Mouse (Mus musculus) cerebellum, postnatal 4 days (tissue): ENCODE measurements around the gene Snx11.
"Not testable (repeated sequence)": the region's sequence is repeated elsewhere in the genome, so short reads cannot be mapped to it uniquely, and the experiment has no call there.

Experiments used
- DNase-seq, 2 experiments: peaks; one replicate each; pipeline ENCODE4 v3.0.0; 2022; ENCODE audit warnings: low spot score in 2 of 2, mixed read lengths in 1 of 2

Snx11 gene

DNA sequence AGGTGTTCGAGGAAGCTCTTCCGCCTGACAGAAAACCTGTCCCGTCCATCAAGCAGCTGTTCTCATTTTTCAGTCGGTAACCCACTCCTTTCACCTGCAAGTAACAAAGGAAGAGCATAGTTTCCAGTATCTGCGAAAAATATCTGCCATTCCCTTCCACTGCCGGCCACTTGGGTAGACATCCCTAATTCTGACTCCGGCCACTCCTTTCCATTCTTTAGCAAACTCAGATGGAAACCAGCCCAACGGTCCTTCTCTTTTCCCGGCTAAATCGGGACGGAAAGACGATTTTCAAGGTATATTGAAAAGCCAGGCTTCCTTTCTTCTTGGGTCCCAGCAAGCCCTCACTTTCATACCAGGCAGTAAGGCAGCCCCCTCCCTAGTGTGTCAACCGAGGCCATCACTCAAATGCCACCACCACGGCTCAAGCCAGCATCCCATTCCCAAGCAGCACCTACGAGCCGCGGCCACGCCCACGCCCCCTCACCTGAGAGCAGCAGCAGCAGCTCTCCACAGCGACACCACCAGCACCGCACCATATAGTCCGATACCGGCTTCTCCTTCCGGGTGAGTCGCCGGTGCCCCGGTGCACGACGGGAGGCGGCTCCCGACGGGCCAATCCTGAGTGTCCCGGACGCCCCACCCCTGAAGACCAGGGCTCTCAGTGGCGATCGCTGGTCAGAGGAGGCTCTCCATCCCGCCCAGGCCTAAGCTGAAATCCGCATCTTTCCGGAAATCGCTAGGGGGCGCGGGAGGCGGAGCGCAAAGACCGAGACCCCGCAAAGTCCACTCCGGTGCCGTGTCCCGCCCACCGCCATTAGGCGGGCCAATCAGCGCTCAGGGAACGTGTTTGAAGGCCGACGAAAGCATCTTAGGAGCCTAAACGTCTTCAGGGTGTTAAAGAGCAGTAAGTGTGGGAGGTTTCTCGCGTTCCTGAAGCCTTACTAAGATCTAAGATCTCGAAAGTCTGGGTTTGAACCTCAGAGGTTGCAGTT, at the start of gene Snx11:
Snx11 (minus strand) TSS at position 592 of the 995 bp plus-strand sequence.
- DNase-seq, result peak; percentile 98 to 99

DNA sequence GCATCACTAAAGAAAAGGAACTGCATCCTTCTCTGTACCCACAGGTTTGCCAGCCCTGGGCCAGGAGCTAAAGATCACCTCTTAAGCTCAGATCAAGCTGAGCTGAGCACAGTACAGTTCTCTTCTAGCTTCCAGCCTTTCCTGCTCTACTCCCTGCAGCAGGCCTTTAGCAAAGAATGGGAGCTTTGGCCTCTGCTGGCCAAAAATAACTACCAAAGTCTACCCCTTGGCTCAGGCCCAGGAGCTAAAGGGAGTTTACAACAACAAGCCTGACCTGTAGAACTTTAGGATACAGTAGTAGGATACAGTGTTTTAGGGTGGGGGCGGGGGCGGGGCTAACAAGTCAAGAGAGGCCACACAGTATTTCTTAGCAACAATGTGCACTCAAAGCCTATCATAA, 49.1 kb upstream of the Snx11 start:
- DNase-seq, result no peak

DNA sequence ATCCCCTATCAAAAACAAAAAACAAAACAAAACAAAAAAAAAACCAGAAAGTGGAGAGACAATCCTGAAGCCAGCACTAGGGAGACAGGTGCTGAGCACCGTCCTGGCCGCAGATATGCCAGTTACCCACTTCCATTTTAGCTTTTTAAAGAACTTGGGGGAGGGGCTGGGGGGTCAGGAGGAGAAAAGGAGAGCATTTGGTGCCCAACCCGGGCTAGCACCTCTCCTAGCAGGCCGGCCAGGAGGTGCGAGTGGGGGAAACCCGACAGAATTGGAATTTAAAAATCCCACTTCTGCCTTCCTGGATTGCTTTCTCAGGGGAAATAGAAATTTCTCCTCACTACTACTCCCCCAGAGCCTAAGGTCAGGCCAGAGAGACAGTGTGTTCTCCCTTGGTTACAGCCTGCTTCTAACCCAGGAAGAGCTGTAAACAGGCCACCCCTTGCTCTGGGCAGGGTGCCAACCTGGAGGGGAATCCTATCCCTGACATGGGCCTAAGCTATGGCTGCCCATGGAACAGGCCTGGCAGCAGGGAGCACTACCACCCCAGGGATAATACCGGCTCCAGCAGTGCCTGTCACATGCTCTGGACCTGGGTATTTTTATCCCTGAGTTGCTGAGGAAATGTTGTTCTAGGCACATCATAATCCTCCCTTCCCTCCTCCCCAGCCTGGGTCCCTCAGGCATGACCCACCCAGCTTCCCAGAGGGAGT, 47.6 kb upstream of the Snx11 start:
- DNase-seq, result peak in 1 of 2 experiments; percentile 54

DNA sequence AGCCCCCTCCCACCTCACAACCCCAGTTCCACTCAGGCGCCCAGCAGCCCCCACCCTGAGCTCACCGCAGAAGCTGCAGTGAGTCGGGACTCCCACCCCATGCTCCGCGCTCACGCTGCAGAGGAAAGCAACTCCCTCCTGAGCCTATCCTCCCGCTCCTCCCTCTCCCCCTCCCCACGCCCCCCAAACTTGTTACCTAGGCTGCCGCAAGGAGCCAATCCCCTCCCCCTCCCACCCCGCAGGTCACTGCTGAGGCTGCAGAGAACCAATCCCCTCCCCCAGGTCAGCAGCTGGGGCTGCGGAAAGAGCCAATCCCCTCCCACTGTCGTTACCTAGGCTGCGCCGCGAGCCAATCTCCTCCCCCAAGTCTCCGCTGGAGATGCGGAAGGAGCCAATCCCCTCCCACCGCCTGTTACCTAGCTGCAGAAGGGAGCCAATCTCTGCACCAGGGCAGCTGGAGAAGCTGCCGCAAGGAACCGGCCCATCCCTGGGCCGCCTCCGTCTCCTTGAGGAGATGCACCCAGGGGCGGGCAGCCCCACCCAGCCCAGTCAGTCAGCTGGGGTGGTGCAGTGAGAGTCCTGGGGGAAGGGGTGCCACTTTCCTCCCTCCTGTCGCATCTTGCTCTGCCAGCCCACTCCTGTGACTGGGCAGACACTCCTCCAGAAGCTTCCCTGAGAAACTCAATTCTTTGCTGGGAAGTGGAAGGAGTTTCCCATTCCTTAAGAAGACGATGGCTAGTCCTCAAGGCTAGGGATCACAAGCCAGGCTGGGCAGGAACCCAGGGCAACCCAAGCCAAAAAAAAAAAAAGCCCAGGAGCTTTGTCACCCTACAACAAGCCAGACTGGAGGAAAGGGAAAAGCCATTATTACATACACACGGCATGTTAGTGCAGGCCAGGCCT, 46.8 kb upstream of the Snx11 start:
- peak; percentile 58 to 79 for DNase-seq

GRCm38 (mm10) chr11:96823471-96823837, 46.1 kb upstream of the Snx11 start:
- DNase-seq, result peak in 1 of 2 experiments; percentile 16

GRCm38 (mm10) chr11:96822675-96823470, 45.5 kb upstream of the Snx11 start:
- no peak for DNase-seq

- DNase-seq, result no peak
These were observed 44.6 kb upstream of the Snx11 start for GRCm38 (mm10) chr11:96821956-96822355.

GRCm38 (mm10) chr11:96818128-96818710, 40.9 kb upstream of the Snx11 start:
- no peak for DNase-seq

DNA sequence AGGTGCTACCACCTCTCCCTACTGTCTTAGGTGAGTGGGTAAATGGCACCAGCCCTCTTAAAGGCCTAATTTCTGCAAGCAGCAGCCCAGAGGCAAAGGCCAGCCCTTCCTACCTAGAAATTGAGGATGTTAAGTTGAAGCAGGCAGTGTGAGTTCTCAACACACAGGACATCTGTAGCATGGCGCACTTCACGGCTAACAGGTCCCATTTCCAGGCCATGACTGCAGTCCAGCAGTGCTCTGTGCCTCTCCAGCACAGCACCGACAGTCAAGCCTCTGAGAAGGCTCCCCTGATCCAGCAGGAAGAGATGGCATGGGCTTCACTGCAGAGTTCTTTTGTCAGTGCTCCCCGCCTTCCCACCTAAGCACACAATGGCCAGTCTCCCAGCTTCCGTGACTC, 39.6 kb upstream of the Snx11 start:
- no peak for DNase-seq

- DNase-seq, result no peak
These were observed 39.1 kb upstream of the Snx11 start for GRCm38 (mm10) chr11:96816494-96816893.

- DNase-seq, result no peak
These were observed 38.5 kb upstream of the Snx11 start for GRCm38 (mm10) chr11:96815895-96816294.

DNA sequence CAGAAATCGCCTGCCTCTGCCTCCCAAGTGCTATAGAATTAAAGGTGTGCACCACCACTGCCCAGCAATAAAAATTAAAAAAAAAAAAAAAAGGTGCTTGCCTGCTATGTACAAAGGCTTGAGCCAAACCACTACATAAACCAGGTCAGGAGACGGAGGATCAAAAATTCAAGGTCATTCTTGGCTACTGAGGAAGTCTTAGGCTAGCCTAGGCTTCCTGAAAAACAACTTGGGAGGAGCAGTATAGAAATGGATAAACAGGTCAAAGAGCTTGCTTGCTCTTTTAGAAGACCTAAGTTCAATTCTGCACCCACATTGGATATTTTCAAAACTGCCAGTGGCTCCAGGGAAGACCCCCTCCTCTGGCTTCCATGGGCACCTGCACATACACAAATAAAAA, 37.1 kb upstream of the Snx11 start:
- DNase-seq, result no peak

- no peak for DNase-seq
These were observed 36.6 kb upstream of the Snx11 start for GRCm38 (mm10) chr11:96813920-96814319.

- DNase-seq, result no peak
These were observed 36.1 kb upstream of the Snx11 start for GRCm38 (mm10) chr11:96813455-96813854.

GRCm38 (mm10) chr11:96811188-96811587, 33.8 kb upstream of the Snx11 start:
- DNase-seq, result not testable (repeated sequence)

- DNase-seq, result no peak
These were observed 32.3 kb upstream of the Snx11 start for GRCm38 (mm10) chr11:96809562-96810235.

GRCm38 (mm10) chr11:96808066-96808465, 30.7 kb upstream of the Snx11 start:
- no peak for DNase-seq

- DNase-seq, result no peak
These were observed 28.2 kb upstream of the Snx11 start for GRCm38 (mm10) chr11:96805606-96806005.

DNA sequence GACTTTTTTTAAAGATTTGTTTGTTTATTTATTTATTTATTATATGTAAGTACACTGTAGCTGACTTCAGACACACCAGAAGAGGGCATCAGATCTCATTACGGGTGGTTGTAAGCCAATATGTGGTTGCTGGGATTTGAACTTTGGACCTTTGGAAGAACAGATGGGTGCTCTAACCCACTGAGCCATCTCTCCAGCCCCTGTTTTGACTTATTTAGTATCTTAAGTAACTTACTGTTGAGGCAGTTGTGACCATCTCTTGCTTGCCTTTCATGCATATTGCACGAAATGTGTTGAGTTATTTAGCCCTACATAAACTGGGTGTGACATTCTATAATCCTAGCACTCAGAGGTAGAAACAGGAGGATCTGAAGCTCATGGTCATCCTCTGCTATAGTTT, 22.2 kb upstream of the Snx11 start:
- no peak for DNase-seq

DNA sequence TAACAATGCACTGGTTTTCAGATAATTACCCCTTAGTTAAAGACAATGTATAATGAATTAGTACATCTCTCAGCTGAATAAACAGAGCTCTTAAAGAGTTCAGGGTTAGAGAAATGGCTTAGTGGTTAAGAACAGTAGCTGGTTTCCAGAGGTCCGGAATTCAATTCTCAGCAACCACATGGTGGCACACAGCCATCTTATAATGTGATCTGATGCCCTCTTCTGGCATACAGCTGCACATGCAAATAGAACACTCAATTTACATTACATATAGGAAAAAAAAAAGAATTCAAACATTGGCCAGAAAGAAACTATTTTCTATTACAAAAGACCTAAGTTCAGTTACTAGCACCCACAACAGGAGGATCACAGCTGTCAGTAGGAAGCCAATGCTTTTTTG, 19.2 kb upstream of the Snx11 start:
- no peak for DNase-seq
